Mouse (Mus musculus): ENCODE results near the gene Acod1. TPM values are rescaled to one million over a fixed set of nuclear protein-coding genes. Genes with fewer than 3 reads are reported as not detected.

The Acod1 gene
- total and polyA plus RNA-seq, 3 experiments, result 0.09 to 1.6 (median 0.16) TPM

DNA sequence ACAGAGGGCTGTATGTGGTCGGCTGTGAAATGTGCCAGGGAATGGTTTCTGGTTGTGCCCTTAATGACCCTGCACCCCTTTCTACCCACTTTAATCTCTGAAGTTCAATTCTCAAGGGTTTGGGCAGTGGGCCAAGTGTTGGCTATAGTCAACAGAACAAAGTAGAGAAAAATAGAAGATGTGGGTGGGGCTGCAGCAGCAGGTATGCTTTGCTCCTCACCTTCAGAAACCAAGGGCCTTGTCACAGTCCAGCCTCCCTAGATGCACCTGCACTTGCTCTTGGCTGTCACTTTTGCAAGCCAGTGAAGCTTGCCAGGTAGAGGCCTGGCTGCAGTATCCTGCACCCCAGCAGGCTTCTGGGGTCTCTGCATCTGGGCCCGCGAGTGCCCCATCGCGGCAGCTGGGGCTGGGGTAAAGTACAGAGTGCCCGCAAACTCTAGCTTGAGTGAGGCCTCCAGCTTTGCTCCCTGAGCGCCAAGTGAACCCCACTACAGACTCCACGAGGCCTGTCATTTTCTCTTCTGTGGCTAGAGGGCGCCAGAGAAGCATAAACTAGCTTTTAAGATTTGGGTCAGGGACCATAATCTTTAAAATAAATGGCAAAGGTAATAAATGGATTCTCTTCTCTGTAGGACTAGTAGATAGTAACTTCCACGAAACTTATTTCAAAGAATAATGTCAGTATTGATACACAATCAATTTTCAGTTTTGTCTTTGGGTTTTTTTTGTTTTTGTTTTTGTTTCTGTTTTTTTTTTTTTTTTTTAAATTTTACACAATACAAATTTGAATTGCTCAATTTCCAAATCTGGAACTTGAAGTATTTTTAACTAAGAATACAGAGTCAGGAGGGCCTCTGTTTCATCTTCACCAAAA lies 18.8 kb downstream of the Acod1 start:
- H3K4me1 ChIP-seq (ENCODE audit: control insufficient read depth in 1 of 2, insufficient read depth in 2 of 2), result peaks cover 3 to 11% of the 10 kb centered on the region in 2 experiments; a peak in 3 of 4 replicates
- no peaks in the 10 kb centered on the region for H3K27me3 ChIP-seq (replicated peaks)
- peak overlapping the region; percentile 57; the same call in 1 of the 2 replicates for H3K4me2 ChIP-seq (ENCODE audit: insufficient read depth, low read depth, poor library complexity, severe bottlenecking)
- in situ Hi-C loops (cut with MboI; ENCODE audit: low pct_ligation_motif_present, low pct_unique_long_range_greater_than_20kb, low sequenced_read_pairs), result loop anchor here (5.0 to 25.0 kb wide), 2 partner anchors 472 to 622 kb away; no protein-coding TSS in a partner anchor
- H3K9me3 ChIP-seq (replicated peaks; ENCODE audit: low read length), result peaks cover 3% of the 10 kb centered on the region
- H3K36me3 ChIP-seq (replicated peaks in 1 of 2; ENCODE audit: control insufficient read depth in 1 of 2, insufficient read depth in 1 of 2, low read length in 1 of 2), result no peaks in the 10 kb centered on the region
- H3K79me2 ChIP-seq (replicated peaks; ENCODE audit: control insufficient read depth, extremely low read depth, insufficient read depth, poor library complexity, severe bottlenecking), result peaks cover under 1% of the 10 kb centered on the region; the same call in 1 of the 2 replicates
- H3K9ac ChIP-seq (ENCODE audit: insufficient read depth, low read depth), result no peak overlapping the region
- H3K4me3 ChIP-seq (replicated peaks in 1 of 3; ENCODE audit: low read depth in 2 of 3, low read length in 2 of 3, poor library complexity in 1 of 3), result no peak overlapping the region
- no peak overlapping the region for H3K27ac ChIP-seq (ENCODE audit: insufficient read depth, low read depth)
- TF ChIP-seq CTCF (conservative IDR thresholded peaks at IDR 0.05 in 1 of 2, IDR thresholded peaks at IDR 0.05 in 1 of 2; ENCODE audit: low read depth in 2 of 2, low read length in 2 of 2), result peak; percentile 72 to 91
- TF ChIP-seq E2F4 (IDR thresholded peaks at IDR 0.05; ENCODE audit: insufficient replicate concordance, low read depth, low read length), result no peak
- TF ChIP-seq SIN3A (IDR thresholded peaks at IDR 0.05; ENCODE audit: low read length), result 0 out of 2 replicates have a peak, but pooled peaks have one; percentile 26
- TF ChIP-seq ELF1 (IDR thresholded peaks at IDR 0.05; ENCODE audit: low read depth, low read length), result no peak
- TF ChIP-seq POLR2AphosphoS2 (IDR thresholded peaks at IDR 0.05; ENCODE audit: low read depth, low read length), result no peak
- TF ChIP-seq MAX (IDR thresholded peaks at IDR 0.05; ENCODE audit: low read length), result no peak
- peak; percentile 62; the same call in 1 of the 2 replicates for TF ChIP-seq ZNF384 (IDR thresholded peaks at IDR 0.05; ENCODE audit: low read depth, low read length)
- no peak for TF ChIP-seq EP300 (IDR thresholded peaks at IDR 0.05; ENCODE audit: low read length)
- TF ChIP-seq ZC3H11A (IDR thresholded peaks at IDR 0.05; ENCODE audit: low read depth, low read length), result peak; percentile 26; the same call in 1 of the 2 replicates
- no peak for TF ChIP-seq RCOR1 (conservative IDR thresholded peaks at IDR 0.05; ENCODE audit: low read depth, low read length)
- no peak for TF ChIP-seq BHLHE40 (IDR thresholded peaks at IDR 0.05; ENCODE audit: low read depth, low read length)
- no peak for TF ChIP-seq USF1 (IDR thresholded peaks at IDR 0.05; ENCODE audit: low read depth, low read length)
- TF ChIP-seq MYC (IDR thresholded peaks at IDR 0.05; ENCODE audit: low read depth, low read length), result peak; percentile 84
- peak; percentile 86 for TF ChIP-seq RAD21 (IDR thresholded peaks at IDR 0.05; ENCODE audit: low read depth, low read length)
- TF ChIP-seq JUND (conservative IDR thresholded peaks at IDR 0.05; ENCODE audit: low read depth, low read length), result no peak
- TF ChIP-seq SMC3 (IDR thresholded peaks at IDR 0.05; ENCODE audit: low read depth, low read length), result peak; percentile 73
- peak; percentile 12; the same call in 1 of the 2 replicates for TF ChIP-seq IRF4 (IDR thresholded peaks at IDR 0.05; ENCODE audit: low read depth, low read length)
- no peak for TF ChIP-seq NELFE (IDR thresholded peaks at IDR 0.05; ENCODE audit: low read depth, low read length)
- TF ChIP-seq ZKSCAN1 (IDR thresholded peaks at IDR 0.05; ENCODE audit: borderline replicate concordance, low read depth, low read length), result no peak
- DNase-seq (ENCODE audit: extremely low read depth), result peak; percentile 73
- dilution Hi-C loops (cut with MboI; ENCODE audit: extremely low pct_ligation_motif_present, extremely low pct_unique_long_range_greater_than_20kb, low sequenced_read_pairs), result no loop called here

Measured in CH12.LX (cell line).